Mouse (Mus musculus) thymus, postnatal 4 days (tissue): ENCODE results near the gene Hsf2.
"Not testable (repeated sequence)": the region's sequence is repeated elsewhere in the genome, so short reads cannot be mapped to it uniquely, and the experiment has no call there.

Source experiments
- DNase-seq: peaks from one replicate; pipeline ENCODE4 v3.0.0; 2021

Hsf2 gene

GRCm38 (mm10) chr10:57532218-57533101 is 46.3 kb downstream of the Hsf2 start, which contains the start of gene Serinc1:
TSS of gene Serinc1 (minus strand) at chr10:57532530.
- DNase-seq, result peak; percentile 94

GRCm38 (mm10) chr10:57543890-57544289 is 57.7 kb downstream of the Hsf2 start:
- not testable (repeated sequence) for DNase-seq

DNA sequence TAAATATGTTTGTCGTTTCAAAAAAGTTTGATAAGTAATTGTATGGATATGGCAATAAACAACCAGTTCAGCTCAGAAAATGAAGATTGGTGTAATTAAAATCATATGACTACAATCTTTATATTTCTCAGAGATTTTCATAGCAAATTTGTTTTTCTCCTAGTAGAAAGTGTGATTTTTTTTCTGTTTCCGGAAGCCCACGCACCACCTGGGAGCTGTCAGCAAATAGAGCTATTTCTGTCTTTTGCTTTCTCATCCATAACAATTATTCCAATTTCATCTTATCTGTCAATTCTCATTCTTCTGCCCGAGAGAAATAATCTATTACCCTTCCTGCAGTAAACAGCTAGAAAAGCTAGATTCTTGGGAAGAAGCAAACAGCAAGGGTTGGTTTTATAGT is 63.4 kb downstream of the Hsf2 start:
- no peak for DNase-seq

- no peak for DNase-seq
These were observed 67.5 kb downstream of the Hsf2 start for GRCm38 (mm10) chr10:57553719-57554118.

- no peak for DNase-seq
These were observed 71.4 kb downstream of the Hsf2 start for GRCm38 (mm10) chr10:57557597-57557996.
